Mouse (Mus musculus): ENCODE measurements around the gene Ap3d1. TPM values are rescaled to one million over a fixed set of nuclear protein-coding genes. Genes with fewer than 3 reads are reported as not detected.

The Ap3d1 gene
- polyA plus RNA-seq, 1 experiment from 2014 or later, result 81.7 TPM

DNA sequence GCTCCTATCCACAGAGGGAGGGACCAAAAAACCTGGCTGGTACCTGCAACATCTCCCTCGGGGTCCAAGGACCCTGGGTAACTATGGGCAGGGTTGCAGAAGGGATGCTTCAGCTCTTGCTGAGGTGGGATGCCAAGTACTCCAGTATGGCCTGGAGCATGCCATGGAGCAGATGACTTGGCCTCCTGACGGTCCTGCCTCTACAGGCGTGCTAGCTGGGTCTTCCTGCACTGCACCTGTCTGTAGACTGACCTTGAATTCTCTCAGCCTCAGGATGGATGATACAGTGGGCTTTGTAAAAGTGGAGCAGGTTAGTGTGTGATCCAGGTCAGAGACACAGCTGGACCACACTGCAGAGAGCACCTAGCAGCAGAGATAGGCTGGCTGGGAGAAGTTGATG lies 36.6 kb downstream of the Ap3d1 start:
- no peak for ATAC-seq (ENCODE audit: insufficient number of reproducible peaks, insufficient read depth, low FRiP score, low read depth)
- WGBS, result 70% methylated on average over 3 of the region's 3 CpGs
- Histone ChIP-seq H3K9me3 (ENCODE audit: control insufficient read depth, low read depth, low read length) (no peaks in the 10 kb centered on the region), H3K36me3 (ENCODE audit: control insufficient read depth, insufficient read depth, low read length) (peaks cover 58% of the 10 kb centered on the region), H3K27ac (ENCODE audit: low read length) (no peak overlapping the region), H3K4me3 (ENCODE audit: low read depth, low read length) (no peak overlapping the region), H3K9ac (replicated peaks; ENCODE audit: low read depth, low read length) (no peak overlapping the region), H3K4me1 (ENCODE audit: control insufficient read depth, insufficient read depth, low read length) (peaks cover 18% of the 10 kb centered on the region), H3K4me2 (replicated peaks; ENCODE audit: low read depth, low read length) (no peak overlapping the region), H3K27me3 (ENCODE audit: control insufficient read depth, insufficient read depth, low read length) (no peaks in the 10 kb centered on the region)

DNA sequence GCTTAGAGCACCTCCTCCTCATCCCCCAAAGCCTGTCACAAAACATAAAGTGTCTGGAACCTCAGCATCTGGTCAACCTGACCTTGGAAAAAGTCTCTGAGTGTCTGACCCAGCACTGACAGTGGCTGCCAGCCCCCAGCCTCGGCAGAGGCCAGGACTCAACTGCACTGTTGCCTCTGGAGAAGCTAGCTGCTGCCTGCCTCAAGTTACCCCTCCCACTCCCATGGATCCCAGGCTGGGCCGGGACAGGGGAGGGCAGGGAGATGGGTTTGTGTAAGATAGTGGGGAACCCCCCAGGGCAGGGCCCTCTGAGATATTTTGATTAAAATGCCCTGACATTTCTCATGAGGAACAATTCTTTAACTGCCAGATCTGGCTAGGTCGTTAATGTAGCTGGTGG lies 37.0 kb downstream of the Ap3d1 start:
- no peaks in the 10 kb centered on the region for H3K27me3 ChIP-seq (ENCODE audit: control insufficient read depth, insufficient read depth, low read length)
- H3K4me2 ChIP-seq (replicated peaks; ENCODE audit: low read depth, low read length), result no peak overlapping the region
- peaks cover 22% of the 10 kb centered on the region for H3K4me1 ChIP-seq (ENCODE audit: control insufficient read depth, insufficient read depth, low read length)
- no peak overlapping the region for H3K27ac ChIP-seq (ENCODE audit: low read length)
- WGBS, result 62% methylated on average over 3 of the region's 3 CpGs
- H3K36me3 ChIP-seq (ENCODE audit: control insufficient read depth, insufficient read depth, low read length), result peaks cover 54% of the 10 kb centered on the region
- no peak for ATAC-seq (ENCODE audit: insufficient number of reproducible peaks, insufficient read depth, low FRiP score, low read depth)
- H3K9me3 ChIP-seq (ENCODE audit: control insufficient read depth, low read depth, low read length), result no peaks in the 10 kb centered on the region
- H3K4me3 ChIP-seq (ENCODE audit: low read depth, low read length), result no peak overlapping the region
- no peak overlapping the region for H3K9ac ChIP-seq (replicated peaks; ENCODE audit: low read depth, low read length)

DNA sequence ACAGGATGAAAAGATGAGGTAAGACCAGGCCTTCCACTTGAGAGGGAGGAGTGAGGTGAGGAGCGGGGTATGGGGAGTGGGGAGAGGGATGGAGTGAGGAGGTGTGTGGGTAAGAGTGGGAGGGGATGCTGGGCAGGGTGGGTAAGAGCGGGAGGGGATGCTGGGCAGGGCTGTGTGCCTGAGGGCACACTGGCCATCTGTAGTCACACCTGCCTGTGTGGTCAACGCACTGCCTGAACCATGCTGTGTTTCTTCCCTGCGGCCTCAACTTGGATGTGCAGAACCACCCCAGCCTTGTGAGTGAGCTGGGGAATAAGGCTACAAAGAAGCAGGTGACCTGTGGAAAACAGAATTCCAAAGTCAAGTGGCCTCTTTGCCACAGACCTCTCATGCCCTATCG lies 37.6 kb downstream of the Ap3d1 start:
- Histone ChIP-seq H3K27me3 (ENCODE audit: control insufficient read depth, insufficient read depth, low read length) (no peaks in the 10 kb centered on the region), H3K36me3 (ENCODE audit: control insufficient read depth, insufficient read depth, low read length) (peaks cover 48% of the 10 kb centered on the region), H3K9ac (replicated peaks; ENCODE audit: low read depth, low read length) (no peak overlapping the region), H3K27ac (ENCODE audit: low read length) (no peak overlapping the region), H3K4me2 (replicated peaks; ENCODE audit: low read depth, low read length) (no peak overlapping the region), H3K4me1 (ENCODE audit: control insufficient read depth, insufficient read depth, low read length) (peaks cover 25% of the 10 kb centered on the region), H3K9me3 (ENCODE audit: control insufficient read depth, low read depth, low read length) (no peaks in the 10 kb centered on the region), H3K4me3 (ENCODE audit: low read depth, low read length) (no peak overlapping the region)
- WGBS, result 94% methylated on average over 5 of the region's 5 CpGs
- ATAC-seq (ENCODE audit: insufficient number of reproducible peaks, insufficient read depth, low FRiP score, low read depth), result no peak

DNA sequence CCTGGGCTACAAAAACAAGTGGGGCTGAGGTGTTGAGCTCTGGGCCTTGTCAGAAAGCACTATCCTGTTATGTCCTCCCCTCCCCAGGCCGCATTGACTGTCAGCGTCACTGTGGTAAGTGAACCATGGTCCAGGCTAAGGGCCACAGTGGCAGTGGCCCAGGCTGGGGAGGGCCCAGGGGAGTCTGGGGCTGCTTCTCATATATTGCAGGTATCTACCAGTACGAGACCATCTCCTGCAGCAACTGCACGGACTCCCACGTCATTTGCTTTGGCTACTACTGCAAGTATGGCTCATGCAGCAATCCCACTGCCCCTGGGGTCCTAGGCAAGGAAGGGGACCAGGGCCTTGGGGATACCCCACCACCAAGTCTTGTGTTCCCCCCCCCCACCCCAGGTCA lies 38.4 kb downstream of the Ap3d1 start:
- ATAC-seq (ENCODE audit: insufficient number of reproducible peaks, insufficient read depth, low FRiP score, low read depth), result no peak
- H3K9ac ChIP-seq (replicated peaks; ENCODE audit: low read depth, low read length), result no peak overlapping the region
- H3K4me1 ChIP-seq (ENCODE audit: control insufficient read depth, insufficient read depth, low read length), result peaks cover 25% of the 10 kb centered on the region
- 89% methylated on average over 5 of the region's 5 CpGs for WGBS
- peak overlapping the region; percentile 91 for H3K4me2 ChIP-seq (replicated peaks; ENCODE audit: low read depth, low read length)
- H3K9me3 ChIP-seq (ENCODE audit: control insufficient read depth, low read depth, low read length), result no peaks in the 10 kb centered on the region
- peak overlapping the region; percentile 63; the same call in 1 of the 2 replicates for H3K4me3 ChIP-seq (ENCODE audit: low read depth, low read length)
- no peaks in the 10 kb centered on the region for H3K27me3 ChIP-seq (ENCODE audit: control insufficient read depth, insufficient read depth, low read length)
- H3K36me3 ChIP-seq (ENCODE audit: control insufficient read depth, insufficient read depth, low read length), result peaks cover 40% of the 10 kb centered on the region
- H3K27ac ChIP-seq (ENCODE audit: low read length), result no peak overlapping the region

DNA sequence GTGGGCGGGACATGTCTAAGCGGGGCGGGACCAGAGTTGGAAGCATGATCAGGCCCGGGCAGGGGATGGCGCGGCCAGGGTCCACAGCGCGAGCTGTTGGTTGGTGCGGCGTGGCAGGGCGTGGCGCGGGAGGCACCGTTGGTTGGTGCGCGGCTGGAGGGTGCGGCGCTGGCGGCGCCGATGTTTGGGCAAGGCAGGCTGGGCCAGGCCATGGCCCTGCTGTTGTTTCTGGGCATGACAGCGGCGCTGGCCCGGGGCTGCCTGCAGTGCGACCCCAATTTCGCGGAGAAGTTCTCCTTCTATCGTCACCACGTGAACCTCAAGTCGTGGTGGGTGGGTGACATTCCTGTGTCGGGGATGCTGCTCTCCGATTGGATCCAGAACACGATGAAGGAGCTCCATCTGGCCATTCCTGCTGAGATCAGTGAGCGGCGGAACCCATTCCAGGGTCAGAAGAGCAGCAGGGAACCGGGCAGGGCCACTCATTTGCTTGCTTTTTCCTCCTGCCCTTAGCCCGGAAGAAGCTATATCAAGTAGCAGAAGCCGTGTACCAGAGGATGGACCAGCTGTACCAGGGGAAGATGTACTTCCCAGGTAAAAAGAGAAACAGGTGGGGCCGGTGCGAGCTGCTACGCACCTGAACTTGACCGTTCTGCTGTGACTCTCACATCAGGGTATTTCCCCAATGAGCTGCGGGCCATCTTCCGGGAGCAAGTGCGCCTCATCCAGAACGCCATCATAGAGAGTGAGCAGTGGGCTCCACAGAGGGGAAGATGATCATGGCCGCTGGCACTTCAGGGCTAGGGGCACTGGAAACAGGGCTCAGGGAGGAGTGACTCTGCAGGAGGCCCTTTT lies 39.3 kb downstream of the Ap3d1 start:
- peak; percentile 86 for ATAC-seq (ENCODE audit: insufficient number of reproducible peaks, insufficient read depth, low FRiP score, low read depth)
- peak overlapping the region; percentile 63 for H3K4me3 ChIP-seq (ENCODE audit: low read depth, low read length)
- H3K36me3 ChIP-seq (ENCODE audit: control insufficient read depth, insufficient read depth, low read length), result peaks cover 31% of the 10 kb centered on the region
- H3K4me1 ChIP-seq (ENCODE audit: control insufficient read depth, insufficient read depth, low read length), result peaks cover 25% of the 10 kb centered on the region
- no peaks in the 10 kb centered on the region for H3K9me3 ChIP-seq (ENCODE audit: control insufficient read depth, low read depth, low read length)
- H3K9ac ChIP-seq (replicated peaks; ENCODE audit: low read depth, low read length), result peak overlapping the region; percentile 30; the same call in 1 of the 2 replicates
- WGBS, result under 1% methylated on average over 47 of the region's 47 CpGs
- peak overlapping the region; percentile 83 for H3K27ac ChIP-seq (ENCODE audit: low read length)
- H3K4me2 ChIP-seq (replicated peaks; ENCODE audit: low read depth, low read length), result peak overlapping the region; percentile 91
- H3K27me3 ChIP-seq (ENCODE audit: control insufficient read depth, insufficient read depth, low read length), result no peaks in the 10 kb centered on the region

DNA sequence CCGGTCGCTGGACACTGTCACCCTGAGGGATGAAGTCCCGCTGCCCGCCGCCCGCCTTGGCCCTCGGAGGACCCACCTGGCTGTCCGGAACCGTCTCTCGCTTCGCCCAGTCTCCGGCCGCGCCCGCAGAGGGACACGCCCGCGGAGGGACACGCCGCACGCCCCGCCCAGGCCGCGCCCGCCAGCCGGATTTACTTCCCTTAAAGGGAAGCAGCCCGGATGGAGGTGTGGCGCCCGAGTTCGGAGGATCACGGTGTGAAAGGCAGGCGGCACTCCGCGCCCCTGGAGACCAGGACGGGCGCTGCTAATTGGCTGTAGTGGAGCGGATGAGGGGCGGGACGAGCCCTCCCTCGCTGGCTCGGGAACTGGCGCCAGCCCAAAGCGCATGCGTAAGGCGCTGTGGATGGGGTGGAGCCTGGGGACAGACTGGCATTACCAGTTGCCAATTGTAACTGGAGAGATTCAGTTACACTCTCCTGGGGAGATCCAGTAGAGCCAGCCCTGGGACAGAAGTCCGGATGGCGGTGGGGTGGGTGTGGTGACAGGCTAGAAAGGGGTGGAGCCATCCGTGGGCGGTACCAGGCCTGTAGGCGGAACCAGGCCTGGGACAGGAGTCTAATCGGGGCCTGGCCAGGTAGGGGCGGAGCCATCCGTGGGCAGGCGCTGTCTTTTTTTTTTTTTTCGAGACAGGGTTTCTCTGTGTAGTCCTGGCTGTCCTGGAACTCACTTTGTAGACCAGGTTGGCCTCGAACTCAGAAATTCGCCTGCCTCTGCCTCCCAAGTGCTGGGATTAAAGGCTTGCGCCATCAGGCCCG lies 40.1 kb downstream of the Ap3d1 start, which contains the start of the genes Mob3a and Izumo4:
TSS of gene Mob3a (minus strand) at position 257 of the 815 bp plus-strand sequence.
TSS of gene Izumo4 (plus strand) at position 464 of the 815 bp plus-strand sequence.
- no peaks in the 10 kb centered on the region for H3K9me3 ChIP-seq (ENCODE audit: control insufficient read depth, low read depth, low read length)
- H3K27me3 ChIP-seq (ENCODE audit: control insufficient read depth, insufficient read depth, low read length), result no peaks in the 10 kb centered on the region
- ATAC-seq (ENCODE audit: insufficient number of reproducible peaks, insufficient read depth, low FRiP score, low read depth), result peak; percentile 95
- peak within 1 kb of the TSS; percentile 34; the same call in 1 of the 2 replicates for H3K9ac ChIP-seq (replicated peaks; ENCODE audit: low read depth, low read length)
- H3K27ac ChIP-seq (ENCODE audit: low read length), result peak within 1 kb of the TSS; percentile 83
- H3K4me1 ChIP-seq (ENCODE audit: control insufficient read depth, insufficient read depth, low read length), result peaks cover 25% of the 10 kb centered on the region
- peak within 1 kb of the TSS; percentile 91 for H3K4me2 ChIP-seq (replicated peaks; ENCODE audit: low read depth, low read length)
- H3K4me3 ChIP-seq (ENCODE audit: low read depth, low read length), result peak within 1 kb of the TSS; percentile 63
- peaks cover 23% of the 10 kb centered on the region for H3K36me3 ChIP-seq (ENCODE audit: control insufficient read depth, insufficient read depth, low read length)
- under 1% methylated on average over 59 of the region's 59 CpGs for WGBS

DNA sequence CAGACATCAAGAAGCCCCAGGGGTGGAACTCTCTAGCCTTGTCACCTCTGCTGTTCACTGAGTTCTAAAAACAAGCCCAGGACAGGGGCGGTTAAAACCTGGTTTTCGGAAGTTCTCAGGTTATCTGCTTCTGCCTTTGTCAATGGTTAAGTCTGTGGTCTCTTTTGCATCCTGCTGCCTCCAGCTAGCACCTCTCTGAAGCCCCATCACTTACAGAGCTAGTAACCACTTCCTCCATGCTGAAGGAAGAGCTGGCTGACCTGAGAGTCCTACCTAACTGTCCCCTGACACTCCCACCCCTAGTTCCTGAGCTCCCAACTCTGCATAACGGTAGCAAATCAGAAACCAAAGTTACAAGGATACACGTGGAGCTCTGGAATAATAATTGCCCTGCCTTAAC lies 41.3 kb downstream of the Ap3d1 start:
- peak overlapping the region; percentile 59 for H3K4me2 ChIP-seq (replicated peaks; ENCODE audit: low read depth, low read length)
- H3K4me3 ChIP-seq (ENCODE audit: low read depth, low read length), result peak overlapping the region; percentile 63; the same call in 1 of the 2 replicates
- 36% methylated on average over 4 of the region's 4 CpGs for WGBS
- no peak for ATAC-seq (ENCODE audit: insufficient number of reproducible peaks, insufficient read depth, low FRiP score, low read depth)
- H3K4me1 ChIP-seq (ENCODE audit: control insufficient read depth, insufficient read depth, low read length), result peaks cover 28% of the 10 kb centered on the region
- H3K36me3 ChIP-seq (ENCODE audit: control insufficient read depth, insufficient read depth, low read length), result peaks cover 11% of the 10 kb centered on the region
- H3K9ac ChIP-seq (replicated peaks; ENCODE audit: low read depth, low read length), result peak overlapping the region; percentile 34; the same call in 1 of the 2 replicates
- H3K9me3 ChIP-seq (ENCODE audit: control insufficient read depth, low read depth, low read length), result no peaks in the 10 kb centered on the region
- H3K27ac ChIP-seq (ENCODE audit: low read length), result peak overlapping the region; percentile 58; the same call in 1 of the 2 replicates
- H3K27me3 ChIP-seq (ENCODE audit: control insufficient read depth, insufficient read depth, low read length), result no peaks in the 10 kb centered on the region

DNA sequence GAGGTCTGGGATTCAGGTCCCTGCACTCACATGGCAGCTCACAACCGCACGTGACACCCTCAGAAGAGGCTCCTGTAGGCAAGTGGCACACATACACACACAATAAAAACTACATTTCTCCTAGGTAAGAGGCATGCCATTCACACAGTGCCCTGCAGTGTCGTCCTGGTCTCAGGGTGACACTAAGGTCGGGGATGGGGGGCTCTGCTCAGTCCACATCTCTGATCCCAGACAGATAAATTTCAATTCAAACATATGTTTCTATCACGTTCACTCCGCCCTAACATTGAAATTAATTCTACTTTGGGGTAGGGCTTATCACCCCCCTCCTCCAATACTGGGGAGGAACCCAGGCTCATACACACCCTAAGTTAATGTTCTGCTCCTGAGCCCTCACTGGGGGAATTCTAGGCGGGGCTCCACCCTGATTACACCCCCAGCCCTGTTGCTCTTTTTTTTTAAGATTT lies 42.0 kb downstream of the Ap3d1 start:
- no peak for ATAC-seq (ENCODE audit: insufficient number of reproducible peaks, insufficient read depth, low FRiP score, low read depth)
- H3K9me3 ChIP-seq (ENCODE audit: control insufficient read depth, low read depth, low read length), result no peaks in the 10 kb centered on the region
- H3K27ac ChIP-seq (ENCODE audit: low read length), result no peak overlapping the region
- H3K4me2 ChIP-seq (replicated peaks; ENCODE audit: low read depth, low read length), result no peak overlapping the region
- 81% methylated on average over 7 of the region's 7 CpGs for WGBS
- H3K4me3 ChIP-seq (ENCODE audit: low read depth, low read length), result no peak overlapping the region
- no peak overlapping the region for H3K9ac ChIP-seq (replicated peaks; ENCODE audit: low read depth, low read length)
- peaks cover 5% of the 10 kb centered on the region; the same call in 1 of the 2 replicates for H3K36me3 ChIP-seq (ENCODE audit: control insufficient read depth, insufficient read depth, low read length)
- no peaks in the 10 kb centered on the region for H3K27me3 ChIP-seq (ENCODE audit: control insufficient read depth, insufficient read depth, low read length)
- H3K4me1 ChIP-seq (ENCODE audit: control insufficient read depth, insufficient read depth, low read length), result peaks cover 28% of the 10 kb centered on the region
